ENCODE assay signal across 24 mouse cellular contexts in the genomic region with DNA sequence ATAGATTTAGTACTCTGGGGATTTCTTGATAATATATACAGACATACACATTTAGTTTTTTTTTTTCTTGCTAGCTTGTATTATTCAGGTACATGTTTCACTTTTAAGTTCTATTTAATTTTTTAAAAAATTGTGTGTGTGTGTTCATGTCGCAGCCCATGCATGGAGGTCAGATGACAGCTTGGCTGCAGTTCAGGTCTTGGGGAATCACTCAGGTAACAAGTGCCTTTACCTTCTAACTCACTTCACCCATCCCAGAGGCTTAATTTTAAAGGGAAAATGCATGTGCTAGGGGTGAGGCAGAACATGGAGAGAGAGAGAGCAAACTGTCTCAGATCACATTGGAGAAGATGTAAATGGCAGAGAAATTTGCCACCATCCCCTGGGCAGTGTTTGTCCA. TPM values are rescaled to one million over a fixed set of nuclear protein-coding genes. Genes with fewer than 3 reads are reported as not detected.
"Had no signal": no experiment of that assay in that cellular context is flagged by ENCODE, and none has a peak within 500 bp of the region (broad histone marks: within the 10 kb centered on the region; RNA-seq: fewer than 3 reads in every experiment).

No protein-coding gene starts in this region.

- H3K27ac ChIP-seq: midbrain, embryonic 10.5 days; midbrain, embryonic 12.5 days; neural tube, embryonic 13.5 days; neural tube, embryonic 15.5 days had no signal

- H3K4me1 ChIP-seq: midbrain, embryonic 10.5 days; midbrain, embryonic 12.5 days had no signal

- DNase-seq: lung, embryonic 14.5 days; lung, postnatal 10 days; lung, postnatal 4 days; midbrain, embryonic 14.5 days; retina, postnatal 1 day; right cerebral cortex, adult 18-20 months; right cerebral cortex, postnatal 25 days; right cerebral cortex, postnatal 4 days; spleen, adult 18-20 months; thymus, adult 18-20 months; thymus, postnatal 14 days; thymus, postnatal 36 days had no signal

- H3K4me3 ChIP-seq: midbrain, embryonic 10.5 days; midbrain, embryonic 12.5 days; myocyte; neural tube, embryonic 13.5 days; neural tube, embryonic 15.5 days had no signal

- H3K27me3 ChIP-seq: midbrain, embryonic 12.5 days; neural tube, embryonic 13.5 days; neural tube, embryonic 15.5 days had no signal

RNA-seq across cellular contexts. Expression of a gene that starts 2.2 kb away (rescaled TPM):
- total RNA-seq: megakaryocyte, adult 5-6 weeks; megakaryocyte-erythroid progenitor cell, adult 5-6 weeks had no signal
- polyA plus RNA-seq: lung, embryonic 14.5 days; lung, embryonic 16.5 days; midbrain, embryonic 10.5 days; midbrain, embryonic 12.5 days; myocyte; neural tube, embryonic 11.5 days; neural tube, embryonic 13.5 days; small intestine, adult 2 months; stomach, embryonic 14.5 days; stomach, embryonic 16.5 days had no signal

RNA-seq across cellular contexts. Expression of a gene that starts 60.0 kb away (rescaled TPM):
- polyA plus RNA-seq: small intestine, adult 2 months had no signal
